Mouse (Mus musculus) C2C12 (cell line): ENCODE results near the gene Gm13279. TPM values are rescaled to one million over a fixed set of nuclear protein-coding genes. Genes with fewer than 3 reads are reported as not detected.
"Not testable (repeated sequence)": the region's sequence is repeated elsewhere in the genome, so short reads cannot be mapped to it uniquely, and the experiment has no call there.

ENCODE experiments used
- H3K27me3 ChIP-seq: one replicate; pipeline ENCODE4 v1.6.1; 2011; ENCODE audit not compliant: control insufficient read depth, insufficient read depth, insufficient read length
- H3K36me3 ChIP-seq: one replicate; pipeline ENCODE4 v1.6.1; 2011; ENCODE audit not compliant: control insufficient read depth, insufficient read depth
- H3K4me3 ChIP-seq: one replicate; pipeline ENCODE4 v1.5.1; 2011; ENCODE audit warnings: mild to moderate bottlenecking, control low read depth; ENCODE audit not compliant: poor library complexity, insufficient read depth, severe bottlenecking
- H3K79me2 ChIP-seq: one replicate; pipeline ENCODE4 v1.6.1; 2011; ENCODE audit not compliant: control insufficient read depth, insufficient read depth
- H3K79me3 ChIP-seq: one replicate; pipeline ENCODE4 v1.6.1; 2011; ENCODE audit warnings: low read depth, control low read depth
- H3ac ChIP-seq: one replicate; pipeline ENCODE3; 2011; ENCODE audit warnings: low read depth; ENCODE audit not compliant: control insufficient read depth, insufficient read length
- CEBPB ChIP-seq: IDR thresholded peaks from one replicate; pipeline ENCODE4 v1.6.1; 2011; ENCODE audit warnings: low read depth, mild to moderate bottlenecking, control low read depth, moderate library complexity
- CTCF ChIP-seq: IDR thresholded peaks from one replicate; pipeline ENCODE4 v1.5.1; 2011; ENCODE audit not compliant: control insufficient read depth, insufficient read depth, insufficient read length
- FOSL1 ChIP-seq: IDR thresholded peaks from one replicate; pipeline ENCODE4 v1.8.0; 2011; ENCODE audit warnings: mild to moderate bottlenecking, low read length; ENCODE audit not compliant: poor library complexity, insufficient read depth, severe bottlenecking
- MAX ChIP-seq: IDR thresholded peaks from one replicate; pipeline ENCODE4 v1.6.1; 2011; ENCODE audit warnings: mild to moderate bottlenecking, control low read depth
- MYOD1 ChIP-seq: IDR thresholded peaks from one replicate; pipeline ENCODE4 v1.6.1; 2011; ENCODE audit warnings: low read depth; ENCODE audit not compliant: control insufficient read depth, insufficient read length
- MYOG ChIP-seq: IDR thresholded peaks from one replicate; pipeline ENCODE4 v1.6.1; 2011; ENCODE audit not compliant: control insufficient read depth, insufficient read length; ENCODE audit errors: extremely low read depth
- USF1 ChIP-seq: IDR thresholded peaks from one replicate; pipeline ENCODE4 v1.6.1; 2011; ENCODE audit warnings: low read depth, mild to moderate bottlenecking, control low read depth, moderate library complexity
- long read RNA-seq, 2 experiments: library from polyadenylated mRNA; unstranded; transcript quantifications; one replicate each; pipeline ENCODE4 v2.0.0; 2019 to 2020
- polyA plus RNA-seq: library from polyadenylated mRNA; unstranded; fragments of >200 nt; fragmentation: generic; extraction: Trizol; gene quantifications from one replicate; pipeline ENCODE4 v1.2.1, GENCODE M21; 2012; ENCODE audit warnings: missing spikeins

The Gm13279 gene
- polyA plus RNA-seq, result not detected
- long read RNA-seq, experiment 1, result 0 reads
- long read RNA-seq, experiment 2, result 0 reads

DNA sequence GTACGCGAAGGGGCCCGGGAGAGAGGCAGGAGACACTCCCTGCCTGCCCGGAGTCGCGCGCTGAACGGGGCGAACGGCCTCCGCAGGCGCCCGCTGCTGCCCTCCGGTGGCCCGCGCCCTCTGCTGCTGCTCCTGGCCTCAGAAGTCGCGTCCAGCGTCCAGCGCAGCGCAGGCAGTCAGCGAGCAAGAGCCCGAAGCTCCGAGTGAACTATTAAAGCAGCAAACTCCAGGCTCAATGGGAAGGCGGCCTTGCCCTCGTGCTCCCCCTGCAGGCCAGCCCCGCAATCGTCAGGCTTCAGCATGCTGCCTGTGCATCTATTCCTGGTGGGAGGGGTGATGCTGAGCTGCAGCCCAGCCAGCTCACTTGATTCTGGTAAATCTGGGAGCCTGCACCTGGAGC is at the start of gene Gm13279:
Gene Gm13279 (plus strand): TSS at position 301 of the 400 bp plus-strand sequence.
- not testable (repeated sequence) for H3K36me3 ChIP-seq, H3K27me3 ChIP-seq, H3K4me3 ChIP-seq, H3ac ChIP-seq, H3K79me3 ChIP-seq, H3K79me2 ChIP-seq

DNA sequence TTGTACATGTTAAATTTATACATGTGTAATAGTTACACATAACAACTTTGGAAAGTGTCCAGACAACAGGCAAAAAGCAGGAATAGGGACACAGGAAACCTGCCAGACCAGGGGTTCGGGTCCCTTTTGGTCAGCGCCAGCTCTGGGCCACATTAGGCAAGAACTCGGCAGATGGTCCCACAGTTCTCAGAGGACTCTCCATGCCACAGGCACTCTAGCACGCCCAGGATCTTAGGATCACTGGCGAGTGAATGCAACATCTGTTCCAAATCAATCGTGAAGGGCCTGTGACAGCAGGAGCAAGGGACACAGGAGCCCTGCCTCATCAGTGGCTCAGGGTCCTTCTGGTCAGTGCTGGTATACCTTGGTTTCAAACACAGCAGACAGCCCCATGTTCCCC is 47.3 kb upstream of the Gm13279 start:
- Histone ChIP-seq H3K36me3 (no peaks in the 10 kb centered on the region), H3K79me3 (no peaks in the 10 kb centered on the region), H3K79me2 (no peaks in the 10 kb centered on the region), H3K27me3 (no peaks in the 10 kb centered on the region), H3ac (no peak overlapping the region), H3K4me3 (no peak overlapping the region)
- no peak for TF ChIP-seq FOSL1
- TF ChIP-seq USF1, result no peak
- TF ChIP-seq CEBPB, result no peak
- TF ChIP-seq CTCF, result no peak
- TF ChIP-seq MYOD1, result no peak
- TF ChIP-seq MYOG, result no peak
- no peak for TF ChIP-seq MAX

DNA sequence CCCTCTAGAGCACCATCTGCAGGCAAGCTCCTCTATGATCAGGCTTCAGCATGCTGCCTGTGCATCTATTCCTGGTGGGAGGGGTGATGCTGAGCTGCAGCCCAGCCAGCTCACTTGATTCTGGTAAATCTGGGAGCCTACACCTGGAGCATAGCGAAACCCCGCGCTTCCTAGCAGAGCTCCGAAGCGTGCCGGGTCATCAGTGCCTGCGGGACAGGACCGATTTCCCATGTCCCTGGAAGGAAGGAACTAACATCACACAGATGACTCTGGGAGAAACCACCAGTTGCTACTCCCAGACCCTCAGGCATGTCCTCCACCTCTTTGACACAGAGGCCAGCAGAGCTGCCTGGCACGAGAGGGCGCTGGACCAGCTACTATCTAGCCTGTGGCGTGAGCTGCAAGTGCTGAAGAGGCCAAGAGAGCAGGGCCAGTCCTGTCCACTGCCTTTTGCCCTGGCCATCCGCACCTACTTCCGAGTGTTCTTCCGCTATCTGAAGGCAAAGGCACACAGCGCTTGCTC is 42.3 kb upstream of the Gm13279 start, which contains the start of gene Gm13271:
Gene Gm13271 (plus strand): TSS at position 51 of the 523 bp plus-strand sequence.
- H3K79me2 ChIP-seq, H3ac ChIP-seq, H3K36me3 ChIP-seq, H3K4me3 ChIP-seq, H3K79me3 ChIP-seq, H3K27me3 ChIP-seq: not testable (repeated sequence)

DNA sequence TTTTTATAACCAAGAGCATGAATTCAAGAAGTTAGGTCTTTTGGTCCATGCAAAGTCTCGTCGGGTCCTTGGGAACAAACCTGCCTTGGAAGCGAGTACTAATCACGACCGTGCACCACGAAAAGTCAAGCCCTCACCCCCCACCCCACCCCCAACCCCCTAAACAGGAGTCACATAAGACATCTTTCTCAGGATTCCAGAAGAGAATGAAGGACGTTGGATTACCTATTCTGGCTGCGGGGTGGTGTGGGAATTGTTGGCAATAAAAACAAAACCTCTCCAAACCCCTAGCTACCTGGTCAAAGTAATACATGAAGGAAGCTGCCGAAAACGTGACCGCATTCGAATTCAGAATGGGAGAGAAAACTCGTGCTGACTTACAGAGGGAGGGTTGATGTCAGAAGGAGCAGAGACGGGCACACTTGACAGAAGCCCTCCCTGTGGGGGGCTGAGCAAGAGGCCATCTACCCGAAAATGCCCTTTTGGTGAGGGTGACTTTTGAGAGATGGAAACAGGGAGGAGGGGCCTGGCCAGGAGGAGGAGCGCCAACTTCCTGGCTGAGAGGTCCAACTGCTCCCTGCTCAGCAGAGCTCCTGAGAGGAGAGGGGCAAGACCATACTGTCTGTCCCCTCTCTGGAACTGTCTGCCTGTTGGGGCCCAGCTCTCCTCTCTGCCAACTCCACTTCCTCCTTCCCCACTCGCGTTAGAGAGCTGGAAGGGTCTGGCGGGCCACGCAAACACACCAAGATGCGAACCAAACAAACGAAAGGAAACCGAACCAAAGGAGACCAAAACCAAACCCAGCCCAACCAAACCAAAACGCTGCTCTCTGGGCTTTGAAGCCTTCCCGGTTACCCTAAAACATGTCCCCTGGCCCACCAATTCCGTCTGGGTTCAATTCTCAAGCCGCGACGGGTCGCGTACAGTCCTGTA is 40.4 kb upstream of the Gm13279 start:
- not testable (repeated sequence) for H3K36me3 ChIP-seq, H3K27me3 ChIP-seq, H3K4me3 ChIP-seq, H3K79me3 ChIP-seq, H3ac ChIP-seq, H3K79me2 ChIP-seq

DNA sequence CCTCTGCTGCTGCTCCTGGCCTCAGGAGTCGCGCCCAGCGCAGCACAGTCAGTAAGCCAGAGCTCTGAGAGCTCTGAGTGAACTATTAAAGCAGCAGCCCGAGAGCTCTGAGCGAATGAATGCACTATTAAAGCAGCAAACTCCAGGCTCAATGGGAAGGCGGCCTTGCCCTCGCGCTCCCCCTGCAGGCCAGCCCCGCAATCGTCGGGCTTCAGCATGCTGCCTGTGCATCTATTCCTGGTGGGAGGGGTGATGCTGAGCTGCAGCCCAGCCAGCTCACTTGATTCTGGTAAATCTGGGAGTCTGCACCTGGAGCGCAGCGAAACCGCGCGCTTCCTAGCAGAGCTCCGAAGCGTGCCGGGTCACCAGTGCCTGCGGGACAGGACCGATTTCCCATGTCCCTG is 39.6 kb upstream of the Gm13279 start:
- not testable (repeated sequence) for H3K79me3 ChIP-seq, H3K79me2 ChIP-seq, H3K4me3 ChIP-seq, H3ac ChIP-seq, H3K27me3 ChIP-seq, H3K36me3 ChIP-seq

DNA sequence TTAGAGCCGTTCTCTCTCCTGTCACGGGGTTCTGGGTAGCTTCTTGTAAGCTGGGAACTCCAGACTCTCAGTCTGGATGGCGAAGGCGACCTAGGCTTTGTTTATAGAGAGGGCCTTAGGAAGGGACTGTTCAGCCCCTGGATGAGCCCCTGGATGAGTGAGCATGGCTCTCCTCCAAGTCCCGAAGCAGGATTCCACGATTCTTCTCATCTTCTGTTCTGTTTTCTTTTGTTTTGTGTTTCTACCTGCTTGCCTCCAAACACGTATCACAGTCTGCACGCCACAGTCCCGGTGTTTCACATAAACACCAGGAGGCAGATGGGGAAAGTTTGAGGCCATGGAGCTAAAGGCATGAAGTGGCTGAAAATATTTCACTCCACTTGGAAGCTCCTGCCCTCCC is 38.4 kb upstream of the Gm13279 start:
- not testable (repeated sequence) for H3ac ChIP-seq, H3K79me2 ChIP-seq, H3K79me3 ChIP-seq, H3K27me3 ChIP-seq, H3K4me3 ChIP-seq, H3K36me3 ChIP-seq

DNA sequence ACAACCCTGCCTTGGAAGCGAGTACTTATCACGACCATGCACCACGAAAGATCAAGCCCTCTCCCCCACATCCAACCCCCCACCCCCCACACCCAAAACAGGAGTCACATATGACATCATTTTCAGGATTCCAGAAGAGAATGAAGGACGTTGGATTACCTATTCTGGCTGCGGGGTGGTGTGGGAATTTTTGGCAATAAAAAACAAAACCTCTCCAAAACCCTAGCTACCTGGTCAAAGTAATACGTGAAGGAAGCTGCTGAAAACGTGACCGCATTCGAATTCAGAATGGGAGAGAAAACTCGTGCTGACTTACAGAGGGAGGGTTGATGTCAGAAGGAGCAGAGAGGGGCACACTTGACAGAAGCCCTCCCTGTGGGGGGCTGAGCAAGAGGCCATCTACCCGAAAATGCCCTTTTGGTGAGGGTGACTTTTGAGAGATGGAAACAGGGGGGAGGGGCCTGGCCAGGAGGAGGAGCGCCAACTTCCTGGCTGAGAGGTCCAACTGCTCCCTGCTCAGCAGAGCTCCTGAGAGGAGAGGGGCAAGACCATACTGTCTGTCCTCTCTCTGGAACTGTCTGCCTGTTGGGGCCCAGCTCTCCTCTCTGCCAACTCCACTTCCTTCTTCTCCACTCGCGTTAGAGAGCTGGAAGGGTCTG is 37.5 kb upstream of the Gm13279 start, which contains the start of gene Gm13283:
Gene Gm13283 (plus strand): TSS at position 510 of the 659 bp plus-strand sequence.
- H3K36me3 ChIP-seq, H3K27me3 ChIP-seq, H3K79me2 ChIP-seq, H3ac ChIP-seq, H3K79me3 ChIP-seq, H3K4me3 ChIP-seq: not testable (repeated sequence)

DNA sequence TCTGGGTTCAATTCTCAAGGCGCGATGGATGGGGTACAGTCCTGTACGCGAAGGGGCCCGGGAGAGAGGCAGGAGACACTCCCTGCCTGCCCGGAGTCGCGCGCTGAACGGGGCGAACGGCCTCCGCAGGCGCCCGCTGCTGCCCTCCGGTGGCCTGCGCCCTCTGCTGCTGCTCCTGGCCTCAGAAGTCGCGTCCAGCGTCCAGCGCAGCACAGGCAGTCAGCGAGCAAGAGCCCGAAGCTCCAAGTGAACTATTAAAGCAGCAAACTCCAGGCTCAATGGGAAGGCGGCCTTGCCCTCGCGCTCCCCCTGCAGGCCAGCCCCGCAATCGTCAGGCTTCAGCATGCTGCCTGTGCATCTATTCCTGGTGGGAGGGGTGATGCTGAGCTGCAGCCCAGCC is 36.8 kb upstream of the Gm13279 start:
- not testable (repeated sequence) for H3K79me3 ChIP-seq, H3K4me3 ChIP-seq, H3K27me3 ChIP-seq, H3ac ChIP-seq, H3K36me3 ChIP-seq, H3K79me2 ChIP-seq

DNA sequence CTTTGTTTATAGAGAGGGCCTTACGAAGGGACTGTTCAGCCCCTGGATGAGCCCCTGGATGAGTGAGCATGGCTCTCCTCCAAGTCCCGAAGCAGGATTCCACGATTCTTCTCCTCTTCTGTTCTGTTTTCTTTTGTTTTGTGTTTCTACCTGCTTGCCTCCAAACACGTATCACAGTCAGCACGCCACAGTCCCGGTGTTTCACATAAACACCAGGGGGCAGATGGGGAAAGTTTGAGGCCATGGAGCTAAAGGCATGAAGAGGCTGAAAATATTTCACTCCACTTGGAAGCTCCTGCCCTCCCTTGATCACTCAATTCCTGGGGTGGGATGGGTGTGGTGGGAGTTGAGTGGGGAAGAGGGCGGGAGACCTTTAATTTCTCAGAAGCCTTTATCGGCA is 35.4 kb upstream of the Gm13279 start:
- H3K79me3 ChIP-seq, H3K36me3 ChIP-seq, H3K79me2 ChIP-seq, H3K27me3 ChIP-seq, H3K4me3 ChIP-seq, H3ac ChIP-seq: not testable (repeated sequence)

DNA sequence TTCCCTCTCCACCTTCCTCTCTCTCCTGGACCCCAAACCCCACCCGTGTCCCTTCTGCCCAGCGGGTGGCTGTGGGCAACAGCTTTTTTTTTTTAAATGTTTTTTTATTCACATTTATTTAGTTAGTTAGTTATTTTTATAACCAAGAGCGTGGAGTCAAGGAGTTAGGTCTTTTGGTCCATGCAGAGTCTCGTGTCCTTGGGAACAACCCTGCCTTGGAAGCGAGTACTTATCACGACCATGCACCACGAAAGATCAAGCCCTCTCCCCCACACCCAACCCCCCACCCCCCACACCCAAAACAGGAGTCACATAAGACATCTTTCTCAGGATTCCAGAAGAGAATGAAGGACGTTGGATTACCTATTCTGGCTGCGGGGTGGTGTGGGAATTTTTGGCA is 34.9 kb upstream of the Gm13279 start:
- not testable (repeated sequence) for H3ac ChIP-seq, H3K4me3 ChIP-seq, H3K79me3 ChIP-seq

More for the DNA sequence above, 34.9 kb upstream of the Gm13279 start:
- not testable (repeated sequence) for H3K27me3 ChIP-seq, H3K36me3 ChIP-seq, H3K79me2 ChIP-seq
